Mouse (Mus musculus) frontal cortex, postnatal 36 days (tissue): Measurements from ENCODE around the gene Cxcl14.

Source experiments
- DNase-seq, 2 experiments: peaks; one replicate each; pipeline ENCODE4 v3.0.0; 2022; ENCODE audit warnings: low spot score in 2 of 2

The Cxcl14 gene

GRCm38 (mm10) chr13:56295943-56296658 lies at the start of gene Cxcl14:
TSS of gene Cxcl14 (minus strand) at chr13:56296551.
- DNase-seq: peak; percentile 62 to 63

GRCm38 (mm10) chr13:56344355-56344754 lies 48.0 kb upstream of the Cxcl14 start:
- DNase-seq: no peak

- no peak for DNase-seq
Observed at GRCm38 (mm10) chr13:56342491-56342890, 46.1 kb upstream of the Cxcl14 start.

GRCm38 (mm10) chr13:56340513-56340912 lies 44.2 kb upstream of the Cxcl14 start:
- no peak for DNase-seq

GRCm38 (mm10) chr13:56339816-56340215 lies 43.5 kb upstream of the Cxcl14 start:
- DNase-seq: no peak

- no peak for DNase-seq
Observed at GRCm38 (mm10) chr13:56336982-56337381, 40.6 kb upstream of the Cxcl14 start.

- no peak for DNase-seq
Observed at GRCm38 (mm10) chr13:56334802-56335690, 38.7 kb upstream of the Cxcl14 start.

GRCm38 (mm10) chr13:56334236-56334635 lies 37.9 kb upstream of the Cxcl14 start:
- DNase-seq: no peak

GRCm38 (mm10) chr13:56332356-56332755 lies 36.0 kb upstream of the Cxcl14 start:
- DNase-seq: no peak

GRCm38 (mm10) chr13:56330603-56331455 lies 34.5 kb upstream of the Cxcl14 start:
- no peak for DNase-seq

- DNase-seq: no peak
Observed at GRCm38 (mm10) chr13:56329769-56330168, 33.4 kb upstream of the Cxcl14 start.

- DNase-seq: no peak
Observed at GRCm38 (mm10) chr13:56329165-56329564, 32.8 kb upstream of the Cxcl14 start.

- DNase-seq: no peak
Observed at GRCm38 (mm10) chr13:56327779-56328178, 31.4 kb upstream of the Cxcl14 start.

- no peak for DNase-seq
Observed at GRCm38 (mm10) chr13:56321635-56322034, 25.3 kb upstream of the Cxcl14 start.

GRCm38 (mm10) chr13:56316930-56317329 lies 20.6 kb upstream of the Cxcl14 start:
- peak; percentile 18 to 52 for DNase-seq

- peak in 1 of 2 experiments; percentile 29 for DNase-seq
Observed at GRCm38 (mm10) chr13:56315201-56315600, 18.9 kb upstream of the Cxcl14 start.

GRCm38 (mm10) chr13:56305058-56305457 lies 8.7 kb upstream of the Cxcl14 start:
- DNase-seq: no peak

GRCm38 (mm10) chr13:56304453-56304852 lies 8.1 kb upstream of the Cxcl14 start:
- no peak for DNase-seq

GRCm38 (mm10) chr13:56299336-56299735 lies 3.0 kb upstream of the Cxcl14 start:
- DNase-seq: no peak

GRCm38 (mm10) chr13:56296659-56297020 lies 289 bp upstream of the Cxcl14 start:
- no peak for DNase-seq

GRCm38 (mm10) chr13:56295586-56295942 lies 787 bp downstream of the Cxcl14 start:
- DNase-seq: no peak

- peak in 1 of 2 experiments; percentile 37 for DNase-seq
Observed at GRCm38 (mm10) chr13:56294908-56295307, 1.4 kb downstream of the Cxcl14 start.
